Mouse (Mus musculus): ENCODE data around the gene Tmem256.

Gene Tmem256

GRCm38 (mm10) chr11:69837952-69838713 is at the start of gene Tmem256:
TSS of gene Tmem256 (plus strand) at chr11:69838514.
- peak; percentile 98 to 99 for DNase-seq (ENCODE audit: low spot score in 2 of 2)

DNA sequence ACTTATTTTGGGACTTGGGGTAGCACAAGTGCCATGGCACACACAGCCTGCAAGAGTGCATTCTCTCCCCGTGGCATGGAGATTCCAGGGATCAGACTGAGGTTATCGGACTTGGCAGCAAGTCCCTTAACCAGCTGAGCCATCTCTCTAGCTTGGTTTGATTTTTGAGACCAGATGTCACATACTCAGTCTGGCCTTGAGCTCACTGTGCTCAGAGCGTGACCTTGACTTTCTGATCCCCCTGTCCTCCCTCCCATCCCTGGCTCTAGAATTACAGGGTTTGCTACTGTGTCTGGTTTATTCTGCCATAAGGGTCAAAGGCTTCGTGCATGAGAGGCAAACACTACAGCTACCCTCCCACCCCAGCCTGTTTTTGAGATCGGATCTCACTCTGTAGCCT is 48.9 kb upstream of the Tmem256 start:
- DNase-seq (ENCODE audit: low spot score in 2 of 2): no peak

GRCm38 (mm10) chr11:69791420-69791819 is 46.9 kb upstream of the Tmem256 start:
- no peak for DNase-seq (ENCODE audit: low spot score in 2 of 2)

DNA sequence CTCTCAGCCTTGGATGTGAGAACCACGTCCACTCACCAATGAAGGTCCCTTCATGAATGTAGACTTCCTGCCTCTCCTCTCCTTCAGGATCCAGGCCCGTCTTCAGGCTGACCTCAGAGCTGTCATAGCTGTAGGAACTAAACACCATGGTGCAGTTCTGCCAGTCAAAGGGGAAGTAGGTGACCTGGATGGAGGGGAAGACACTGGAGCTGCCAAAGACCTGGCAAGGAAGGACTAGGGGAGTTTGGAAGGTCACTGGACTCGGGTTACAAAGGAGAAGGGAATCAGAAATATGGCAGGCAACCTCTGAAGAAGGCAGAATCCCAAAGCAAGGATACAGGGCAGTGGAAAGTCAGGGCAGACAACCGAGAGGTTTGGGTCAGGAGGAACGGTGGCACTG is 44.9 kb upstream of the Tmem256 start:
- no peak for DNase-seq (ENCODE audit: low spot score in 2 of 2)

DNA sequence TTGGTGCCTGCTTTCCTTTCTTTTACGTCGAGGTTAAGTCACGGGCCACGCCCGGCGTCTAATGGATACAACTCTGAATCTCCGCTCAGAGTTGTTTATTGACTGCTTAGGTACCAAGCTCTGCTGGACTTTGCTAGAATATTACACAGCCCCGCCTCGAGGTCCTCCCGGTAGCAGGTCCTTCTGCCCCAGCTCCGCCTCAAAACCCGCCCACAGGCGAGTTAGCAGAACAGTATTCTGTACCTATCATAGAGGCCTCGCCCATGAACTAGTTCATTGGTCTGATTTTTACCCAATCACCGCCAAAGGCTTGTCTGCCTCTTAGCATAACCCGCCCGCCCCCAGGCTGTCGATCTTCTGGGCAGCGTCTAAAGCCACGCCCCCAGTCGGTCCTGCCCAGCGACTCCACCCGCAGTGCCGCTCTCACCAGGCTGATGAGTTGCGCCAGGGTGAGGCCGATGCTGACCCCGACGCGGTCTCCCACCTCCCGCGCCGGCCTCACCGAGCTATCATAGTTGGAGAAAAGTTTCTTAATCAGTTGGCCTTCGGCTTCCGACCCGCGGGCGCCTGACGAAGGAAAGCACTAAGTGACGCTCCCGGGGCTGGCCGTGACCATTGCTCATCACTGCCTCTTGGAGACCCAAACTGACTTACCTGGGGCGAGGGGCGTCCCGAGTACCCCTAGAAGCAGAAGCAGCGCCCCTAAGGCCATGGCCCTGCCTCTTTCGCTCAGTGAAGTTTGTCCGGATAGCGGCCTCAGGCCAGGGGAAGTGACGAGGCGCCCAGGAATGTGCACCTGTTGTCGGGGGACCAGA is 42.9 kb upstream of the Tmem256 start, which contains the start of gene Chrnb1:
Gene Chrnb1, minus strand, starts transcription at position 776 of the 815 bp plus-strand sequence.
- DNase-seq (ENCODE audit: low spot score in 2 of 2): peak; percentile 94 to 96

DNA sequence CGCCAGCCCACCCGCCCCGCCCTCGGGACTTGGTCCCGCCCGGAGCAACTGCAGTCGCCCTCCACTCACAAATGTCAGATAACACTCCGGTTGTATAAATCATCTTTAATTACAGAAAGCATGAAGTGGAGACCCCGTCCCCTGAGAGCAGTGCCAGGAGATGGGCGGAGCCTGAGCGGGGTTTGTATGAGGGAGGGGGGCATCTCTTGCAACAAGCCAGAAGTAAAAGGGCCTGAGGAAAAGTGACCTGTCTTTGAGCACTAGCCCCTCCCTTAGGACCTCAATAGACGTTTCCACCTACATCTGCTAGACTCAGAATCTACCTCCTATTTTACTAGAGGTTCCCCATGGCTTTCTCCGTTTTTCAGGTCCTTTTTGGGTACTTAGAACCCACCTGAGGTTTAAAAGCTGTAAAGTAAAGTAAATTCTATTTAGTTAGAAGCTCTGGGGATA is 42.3 kb upstream of the Tmem256 start:
- DNase-seq (ENCODE audit: low spot score in 2 of 2): no peak

DNA sequence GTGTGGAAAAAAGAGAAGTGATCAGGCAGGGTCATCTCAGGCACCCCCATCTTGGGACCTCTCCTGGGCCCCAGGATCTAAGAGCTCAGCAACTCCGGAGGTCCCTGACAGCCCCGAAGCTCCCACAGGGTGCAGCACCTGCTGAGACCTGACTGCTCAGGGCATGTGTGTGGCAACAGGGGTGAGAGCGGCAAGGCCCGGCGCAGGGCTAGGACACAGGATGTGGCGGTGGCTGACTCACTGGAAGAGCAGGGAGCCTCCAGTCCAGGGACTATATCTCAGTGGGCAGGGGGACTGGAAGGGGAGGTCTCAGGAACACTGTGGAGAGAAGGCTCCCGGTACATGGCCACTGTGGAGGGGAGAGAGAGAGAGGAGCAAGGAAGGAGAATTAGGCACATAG is 40.4 kb upstream of the Tmem256 start:
- DNase-seq (ENCODE audit: low spot score in 2 of 2): no peak

DNA sequence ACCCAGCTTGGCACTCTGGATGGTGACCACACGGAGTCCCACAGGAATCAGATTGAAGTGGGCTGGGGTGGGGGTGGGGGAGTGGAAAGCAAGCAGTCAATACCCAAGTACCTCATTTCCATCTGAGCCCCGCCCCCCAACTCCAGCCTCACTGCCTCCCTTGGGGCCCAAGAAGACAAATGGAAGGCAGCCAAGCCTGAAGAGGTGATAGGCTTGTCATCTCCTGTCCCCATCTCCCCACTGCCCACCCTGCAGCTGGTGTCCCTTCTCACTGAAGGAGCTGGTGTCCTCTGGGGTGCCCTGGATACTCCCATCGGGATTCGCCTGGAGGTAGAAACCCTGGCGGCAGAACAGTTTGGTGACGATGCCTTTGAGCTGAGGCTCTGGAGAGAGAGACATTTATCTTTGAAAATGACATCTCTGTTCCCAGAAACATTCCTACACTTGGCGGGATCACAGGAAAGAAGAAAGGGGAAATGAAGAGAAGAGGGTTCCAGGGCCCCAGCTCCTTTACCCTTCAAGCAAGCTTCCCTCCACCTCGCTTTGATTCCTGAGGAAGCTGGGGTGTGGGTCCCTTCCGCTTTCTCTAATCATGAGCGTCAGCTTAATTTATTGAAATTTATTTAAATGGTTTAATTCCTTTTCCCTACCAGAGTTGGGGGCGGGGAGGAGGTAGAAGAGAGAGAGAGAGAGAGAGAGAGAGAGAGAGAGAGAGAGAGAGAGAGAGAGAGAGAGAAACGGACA is 38.7 kb upstream of the Tmem256 start:
- DNase-seq (ENCODE audit: low spot score in 2 of 2): peak in 1 of 2 experiments; percentile 71

- peak in 1 of 2 experiments; percentile 83 for DNase-seq (ENCODE audit: low spot score in 2 of 2)
These were observed 38.2 kb upstream of the Tmem256 start for GRCm38 (mm10) chr11:69800138-69800391.

DNA sequence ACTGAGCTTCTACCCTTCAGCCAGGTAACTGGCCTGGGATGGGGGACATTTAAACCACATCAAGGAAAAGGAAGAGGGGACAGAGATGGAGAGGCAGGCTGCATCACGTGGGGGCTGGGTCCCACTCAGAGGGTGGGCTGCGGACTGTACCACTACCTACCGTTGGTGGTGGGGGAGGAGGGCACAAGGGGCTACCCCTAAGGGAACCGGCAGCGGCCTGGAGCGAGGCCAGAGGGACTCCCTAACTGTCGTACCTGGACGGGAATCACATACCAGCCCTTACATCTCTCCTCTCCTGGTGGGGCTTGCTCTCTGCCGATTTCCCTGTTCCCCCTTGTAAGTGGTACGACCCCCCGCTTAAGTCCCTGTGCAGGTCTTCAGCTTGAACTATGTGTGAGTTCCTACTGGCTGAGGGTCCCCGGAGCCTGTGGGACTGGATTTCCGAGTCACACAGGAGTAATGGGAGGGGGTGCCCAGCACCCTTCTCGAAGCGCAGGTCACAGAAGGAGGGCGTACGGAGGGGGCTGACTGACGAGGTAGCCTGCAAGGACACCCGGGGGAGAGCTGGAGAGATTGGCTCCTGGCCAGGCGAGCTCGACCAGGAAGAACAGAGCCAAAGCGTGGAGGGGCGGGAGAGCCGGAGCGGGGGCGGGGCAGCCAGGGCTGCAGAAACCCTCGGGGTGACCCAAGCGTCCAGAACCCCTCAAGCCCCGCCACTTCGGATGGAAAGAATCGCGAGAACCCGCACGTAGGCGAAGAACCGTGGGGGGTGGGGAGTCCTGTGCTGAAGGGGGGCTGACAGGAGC is 37.7 kb upstream of the Tmem256 start:
- DNase-seq (ENCODE audit: low spot score in 2 of 2): peak; percentile 83 to 87

GRCm38 (mm10) chr11:69801379-69801977 is 36.8 kb upstream of the Tmem256 start, which contains the start of gene Fgf11:
TSS of gene Fgf11 (minus strand) at chr11:69801857.
- DNase-seq (ENCODE audit: low spot score in 2 of 2): peak in 1 of 2 experiments; percentile 41

DNA sequence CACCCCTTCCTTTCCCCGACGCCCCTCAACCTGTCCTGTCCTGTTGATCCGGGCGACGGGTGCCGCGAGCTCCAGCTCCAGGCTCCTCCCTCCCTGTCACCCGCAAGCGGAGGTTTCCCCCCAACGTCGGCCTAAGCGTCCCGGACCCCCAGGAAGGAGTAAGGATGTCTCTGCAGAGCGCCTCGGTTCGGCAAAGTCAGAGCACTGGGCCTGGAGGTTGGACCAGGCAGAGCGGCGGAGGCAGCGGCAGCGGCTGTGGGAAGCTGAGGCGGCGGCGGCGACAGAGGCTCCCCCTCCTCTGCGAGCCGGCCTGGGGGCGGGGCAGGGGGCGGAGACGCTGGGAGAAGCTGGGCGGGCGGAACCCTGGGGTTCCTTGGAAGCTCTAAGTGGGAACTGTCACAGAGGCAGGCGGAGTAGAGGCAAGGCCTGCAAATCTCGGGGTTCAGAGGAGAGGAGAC is 35.6 kb upstream of the Tmem256 start:
- peak; percentile 89 to 91 for DNase-seq (ENCODE audit: low spot score in 2 of 2)

- no peak for DNase-seq (ENCODE audit: low spot score in 2 of 2)
These were observed 35.0 kb upstream of the Tmem256 start for GRCm38 (mm10) chr11:69803328-69803727.

DNA sequence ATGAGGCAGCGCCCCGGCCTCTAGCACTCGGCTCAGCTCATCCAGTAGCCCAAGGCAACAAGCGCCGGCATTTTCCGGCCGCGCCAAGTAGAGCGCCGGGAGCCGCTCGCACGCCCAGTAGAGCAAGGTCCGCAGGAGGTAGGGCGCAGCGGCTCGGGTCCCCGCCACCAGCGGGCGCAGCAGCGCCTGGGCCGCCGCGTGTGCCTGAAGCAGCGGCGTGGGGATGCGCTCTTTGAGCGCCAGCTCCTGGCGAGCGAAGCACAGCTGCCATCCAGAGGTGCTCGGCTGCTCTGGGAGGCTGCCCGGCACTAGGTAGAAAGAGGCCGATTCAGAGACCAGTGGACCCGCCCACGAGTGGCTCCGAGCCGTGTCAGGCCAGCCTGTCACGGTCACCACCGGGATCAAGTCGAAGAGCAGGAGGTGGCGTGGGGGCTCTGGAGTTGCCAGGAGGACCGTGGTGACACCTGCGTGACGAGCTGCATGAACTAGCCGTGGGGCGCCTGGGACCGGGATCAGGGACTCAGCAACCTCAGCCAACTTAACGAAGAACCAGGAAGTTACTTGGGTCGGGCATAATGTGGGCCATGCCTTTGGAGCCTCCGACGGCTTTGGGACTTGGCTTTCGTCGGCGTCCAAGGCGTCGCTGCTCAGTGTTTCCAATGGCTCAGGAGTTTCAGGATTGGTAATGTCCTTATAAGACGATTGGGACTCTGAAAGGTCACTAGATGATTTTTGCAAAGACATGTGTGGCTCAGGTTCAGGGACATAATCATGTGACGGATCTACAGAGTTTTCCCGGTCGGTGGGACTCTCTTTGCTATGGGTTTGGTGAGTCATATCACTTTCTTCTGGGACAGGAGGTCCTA is 34.3 kb upstream of the Tmem256 start:
- DNase-seq (ENCODE audit: low spot score in 2 of 2): peak; percentile 75 to 79

DNA sequence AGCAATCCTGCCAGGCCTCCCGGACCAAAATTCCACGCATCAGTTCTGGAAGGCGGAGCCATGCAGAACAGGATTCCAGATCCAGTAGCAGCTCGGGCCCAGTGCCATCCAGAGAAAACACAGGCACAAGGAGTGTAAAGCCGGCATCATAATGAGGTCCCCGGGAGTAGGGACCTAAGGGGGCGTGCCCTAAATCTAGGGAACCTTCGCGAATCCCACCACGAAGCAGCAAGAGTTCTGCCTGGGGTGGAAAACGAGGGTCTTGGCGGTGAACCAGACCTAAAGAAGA is 33.7 kb upstream of the Tmem256 start:
- DNase-seq (ENCODE audit: low spot score in 2 of 2): no peak

DNA sequence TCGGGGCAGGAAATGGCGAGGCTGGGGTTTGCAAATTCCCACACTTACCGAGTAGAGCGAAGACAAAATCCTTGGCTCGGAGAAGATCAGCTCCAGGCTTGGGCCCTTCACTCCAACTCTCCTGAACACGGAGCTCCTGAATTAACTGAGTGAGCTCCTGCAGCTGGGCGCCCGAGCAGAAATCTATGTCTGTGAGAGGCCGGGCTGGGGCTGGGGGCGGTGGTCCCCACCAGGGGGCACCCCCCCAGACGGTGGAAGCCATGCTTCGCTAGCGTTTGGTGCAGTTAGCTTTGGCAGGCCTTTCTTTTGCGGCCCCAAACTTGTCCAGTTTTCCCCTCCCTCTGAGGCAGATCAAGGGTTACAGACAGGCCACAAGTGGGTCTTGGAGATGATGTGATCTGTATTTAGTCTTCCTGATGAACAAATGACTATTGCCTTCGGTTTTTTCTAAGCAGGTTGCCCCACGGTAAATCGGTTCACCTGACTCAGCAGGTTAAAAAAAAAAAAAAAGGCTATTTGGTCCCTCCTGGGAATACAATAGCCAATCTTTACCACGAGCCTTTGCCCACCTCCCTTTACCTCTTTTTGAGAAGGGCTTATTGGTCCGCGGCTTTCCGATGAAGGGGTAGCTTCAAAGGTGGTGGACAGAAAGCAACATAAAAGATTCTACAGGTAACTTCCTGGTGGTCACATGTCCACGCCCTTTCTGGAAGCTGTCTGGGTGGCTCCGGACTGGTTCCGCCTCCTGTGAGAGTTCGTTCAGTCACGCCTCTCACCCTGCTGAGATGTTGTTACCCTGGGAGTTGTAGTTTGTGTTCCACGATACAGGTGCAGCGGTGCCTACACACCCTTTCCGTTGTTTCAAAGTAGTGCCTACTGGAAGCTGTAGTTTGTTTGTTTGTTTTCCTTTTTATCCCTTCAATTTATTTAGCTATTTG is 33.1 kb upstream of the Tmem256 start, which contains the start of gene Tmem102:
Gene Tmem102, minus strand, starts transcription at position 653 of the 938 bp plus-strand sequence.
- DNase-seq (ENCODE audit: low spot score in 2 of 2): no peak

DNA sequence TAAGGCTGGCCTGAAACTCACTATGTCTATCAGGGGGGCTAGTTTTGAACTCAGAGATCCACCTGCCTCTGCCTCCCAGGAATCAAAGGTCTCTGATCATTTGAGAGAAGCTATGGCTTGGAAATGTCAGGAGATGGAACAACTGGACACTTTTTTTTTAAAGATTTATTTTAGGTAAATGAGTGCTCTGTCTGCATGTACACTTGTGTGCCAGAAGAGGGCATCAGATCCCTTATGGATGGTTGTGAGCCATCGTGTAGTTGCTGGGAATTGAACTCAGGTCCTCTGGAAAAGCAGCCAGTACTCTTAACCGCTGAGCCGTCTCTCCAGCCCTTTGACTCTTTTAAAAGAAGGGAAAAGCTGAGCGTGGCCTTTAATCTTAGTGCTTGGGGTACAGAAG is 31.9 kb upstream of the Tmem256 start:
- no peak for DNase-seq (ENCODE audit: low spot score in 2 of 2)

DNA sequence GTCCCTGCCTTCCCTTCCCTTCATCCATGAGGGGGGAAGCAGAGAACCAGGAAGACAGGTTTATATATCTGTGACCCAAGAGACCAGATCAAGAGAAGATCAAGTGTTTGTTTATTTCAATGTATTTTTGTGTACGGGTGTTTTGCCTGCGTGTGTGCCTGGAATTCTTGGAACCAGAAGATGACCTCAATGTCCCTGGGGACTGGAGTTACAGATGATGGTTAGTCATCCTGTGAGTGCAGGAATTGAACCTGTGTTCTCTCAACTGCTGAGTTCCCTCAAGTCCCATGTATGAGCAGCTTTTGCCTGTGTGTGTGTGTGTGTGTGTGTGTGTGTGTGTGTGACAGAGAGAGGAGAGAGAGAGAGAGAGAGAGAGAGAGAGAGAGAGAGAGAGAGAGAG is 30.7 kb upstream of the Tmem256 start:
- DNase-seq (ENCODE audit: low spot score in 2 of 2): no peak

GRCm38 (mm10) chr11:69810280-69810679 is 28.0 kb upstream of the Tmem256 start:
- DNase-seq (ENCODE audit: low spot score in 2 of 2): no peak
